Mouse (Mus musculus): ENCODE results near the gene Cecr2. TPM values are rescaled to one million over a fixed set of nuclear protein-coding genes. Genes with fewer than 3 reads are reported as not detected.

The Cecr2 gene
- polyA plus RNA-seq, 1 experiment from 2014 or later = 3.6 TPM

DNA sequence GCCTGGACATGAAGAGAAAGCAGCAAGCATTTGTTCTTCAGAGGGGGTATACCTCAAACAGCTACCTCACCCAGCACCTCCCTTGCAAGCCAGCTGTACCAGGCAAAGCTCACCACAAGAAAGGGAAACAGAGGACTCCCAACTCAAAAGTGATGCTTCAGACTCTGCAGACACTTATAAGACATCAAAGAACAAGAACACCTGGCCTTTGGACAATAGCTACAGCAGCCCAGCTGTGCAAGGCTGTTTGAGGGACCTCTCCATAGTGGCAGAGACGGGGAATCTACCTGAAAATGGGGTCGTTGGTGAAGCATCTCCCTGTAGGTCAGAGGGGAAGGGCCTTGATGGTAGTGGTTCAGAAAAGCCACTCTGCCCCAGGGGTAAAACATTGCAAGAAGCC is 95.0 kb downstream of the Cecr2 start:
- ATAC-seq (replicated peaks; ENCODE audit: low FRiP score, low read depth) (no peak), DNase-seq (ENCODE audit: low spot score) (no peak)
- Histone ChIP-seq H3K4me1 (replicated peaks; ENCODE audit: insufficient read depth, low read length) (no peaks in the 10 kb centered on the region), H3K27ac (no peak overlapping the region), H3K4me3 (replicated peaks; ENCODE audit: low read depth, low read length) (no peak overlapping the region), H3K36me3 (ENCODE audit: insufficient read depth, low read length) (peaks cover 14% of the 10 kb centered on the region; the same call in 1 of the 2 replicates), H3K9ac (ENCODE audit: low read depth, low read length) (no peak overlapping the region), H3K27me3 (ENCODE audit: insufficient read depth, low read length) (no peaks in the 10 kb centered on the region), H3K9me3 (replicated peaks; ENCODE audit: low read length) (no peaks in the 10 kb centered on the region), H3K4me2 (ENCODE audit: low read length) (no peak overlapping the region)
- no peak for TF ChIP-seq CTCF (IDR thresholded peaks at IDR 0.05; ENCODE audit: low read depth)
- 90% methylated on average over 2 of the region's 2 CpGs for WGBS

DNA sequence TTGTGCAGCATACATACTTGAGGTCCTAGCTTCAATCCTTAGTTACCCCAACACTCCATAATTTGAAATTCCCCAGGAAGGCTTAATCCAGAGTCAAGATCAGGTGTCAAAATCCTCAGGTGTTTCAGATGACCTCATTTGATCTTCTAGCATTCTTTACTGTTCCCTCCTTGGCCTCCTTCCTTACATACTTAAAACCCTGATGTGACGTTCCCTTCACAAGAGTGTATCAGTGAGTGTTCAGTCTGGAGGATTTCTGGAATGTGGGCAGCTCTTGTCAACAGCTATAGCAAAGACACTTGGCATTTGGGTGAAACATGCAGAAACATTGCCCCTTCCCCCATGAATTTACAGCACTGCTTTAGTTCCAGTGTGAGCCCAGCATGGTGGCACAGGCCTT is 103.8 kb downstream of the Cecr2 start:
- WGBS = 94% methylated on average over 1 of the region's 1 CpGs
- Histone ChIP-seq H3K9ac (ENCODE audit: low read depth, low read length) (no peak overlapping the region), H3K4me2 (ENCODE audit: low read length) (no peak overlapping the region), H3K36me3 (ENCODE audit: insufficient read depth, low read length) (no peaks in the 10 kb centered on the region), H3K4me1 (replicated peaks; ENCODE audit: insufficient read depth, low read length) (no peaks in the 10 kb centered on the region), H3K4me3 (replicated peaks; ENCODE audit: low read depth, low read length) (no peak overlapping the region), H3K27me3 (ENCODE audit: insufficient read depth, low read length) (no peaks in the 10 kb centered on the region), H3K27ac (no peak overlapping the region), H3K9me3 (replicated peaks; ENCODE audit: low read length) (no peaks in the 10 kb centered on the region)
- no peak for TF ChIP-seq CTCF (IDR thresholded peaks at IDR 0.05; ENCODE audit: low read depth)
- ATAC-seq (replicated peaks; ENCODE audit: low FRiP score, low read depth) (no peak), DNase-seq (ENCODE audit: low spot score) (no peak)

DNA sequence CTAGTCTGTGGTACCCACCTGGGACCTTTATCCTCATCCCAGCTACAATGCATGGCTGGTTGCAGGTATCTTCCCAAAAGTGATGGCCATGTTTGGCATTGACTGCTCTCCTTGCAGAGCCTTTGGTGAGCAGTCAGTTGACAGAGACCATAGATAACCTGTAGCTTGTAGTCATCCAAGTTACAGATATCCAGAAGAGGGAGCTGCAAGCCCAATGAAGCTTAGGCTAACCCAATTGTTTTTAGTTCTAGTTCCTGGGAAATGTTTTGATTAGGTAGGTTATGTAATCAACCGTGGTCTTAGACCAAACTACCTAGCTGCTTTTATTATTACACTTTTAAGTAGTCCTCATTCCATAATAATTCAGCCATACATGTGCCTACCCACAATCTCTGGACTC is 105.2 kb downstream of the Cecr2 start:
- no peak for ATAC-seq (replicated peaks; ENCODE audit: low FRiP score, low read depth)
- H3K9me3 ChIP-seq (replicated peaks; ENCODE audit: low read length) = no peaks in the 10 kb centered on the region

DNA sequence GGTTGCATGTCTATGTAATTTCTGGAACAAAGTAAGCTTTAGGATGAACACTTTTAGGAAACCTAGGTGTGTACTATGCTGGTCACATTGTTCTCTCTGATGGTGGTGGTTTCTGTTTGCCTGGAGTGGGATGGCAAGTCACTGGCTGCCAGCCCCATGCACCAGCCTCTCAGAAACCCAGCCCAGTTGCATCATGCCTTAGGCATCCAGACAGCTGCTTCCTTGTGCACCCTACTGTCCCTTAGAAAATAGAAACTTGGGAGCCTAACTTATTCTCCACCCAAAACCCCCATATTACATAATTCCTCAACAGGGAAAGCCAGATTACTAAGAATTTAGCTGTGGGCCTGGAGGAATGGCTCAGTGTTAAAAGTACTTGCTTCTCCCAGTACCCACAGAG is 105.9 kb downstream of the Cecr2 start:
- ATAC-seq (replicated peaks; ENCODE audit: low FRiP score, low read depth) (no peak), DNase-seq (ENCODE audit: low spot score) (no peak)
- no peak for TF ChIP-seq CTCF (IDR thresholded peaks at IDR 0.05; ENCODE audit: low read depth)
- H3K27me3 ChIP-seq (ENCODE audit: insufficient read depth, low read length) = no peaks in the 10 kb centered on the region
- no peak overlapping the region for H3K27ac ChIP-seq
- no peak overlapping the region for H3K9ac ChIP-seq (ENCODE audit: low read depth, low read length)
- H3K4me3 ChIP-seq (replicated peaks; ENCODE audit: low read depth, low read length) = no peak overlapping the region
- no peaks in the 10 kb centered on the region for H3K36me3 ChIP-seq (ENCODE audit: insufficient read depth, low read length)
- no peak overlapping the region for H3K4me2 ChIP-seq (ENCODE audit: low read length)
- no peaks in the 10 kb centered on the region for H3K9me3 ChIP-seq (replicated peaks; ENCODE audit: low read length)
- H3K4me1 ChIP-seq (replicated peaks; ENCODE audit: insufficient read depth, low read length) = no peaks in the 10 kb centered on the region

More for the DNA sequence above, 105.2 kb downstream of the Cecr2 start:
- H3K4me3 ChIP-seq (replicated peaks; ENCODE audit: low read depth, low read length) = no peak overlapping the region
- H3K27ac ChIP-seq = no peak overlapping the region
- H3K9ac ChIP-seq (ENCODE audit: low read depth, low read length) = no peak overlapping the region
- DNase-seq (ENCODE audit: low spot score) = no peak
- TF ChIP-seq CTCF (IDR thresholded peaks at IDR 0.05; ENCODE audit: low read depth) = peak; percentile 31; the same call in 1 of the 2 replicates
- H3K4me2 ChIP-seq (ENCODE audit: low read length) = no peak overlapping the region
- H3K4me1 ChIP-seq (replicated peaks; ENCODE audit: insufficient read depth, low read length) = no peaks in the 10 kb centered on the region
- H3K27me3 ChIP-seq (ENCODE audit: insufficient read depth, low read length) = no peaks in the 10 kb centered on the region
- no peaks in the 10 kb centered on the region for H3K36me3 ChIP-seq (ENCODE audit: insufficient read depth, low read length)
- 64% methylated on average over 1 of the region's 1 CpGs for WGBS

DNA sequence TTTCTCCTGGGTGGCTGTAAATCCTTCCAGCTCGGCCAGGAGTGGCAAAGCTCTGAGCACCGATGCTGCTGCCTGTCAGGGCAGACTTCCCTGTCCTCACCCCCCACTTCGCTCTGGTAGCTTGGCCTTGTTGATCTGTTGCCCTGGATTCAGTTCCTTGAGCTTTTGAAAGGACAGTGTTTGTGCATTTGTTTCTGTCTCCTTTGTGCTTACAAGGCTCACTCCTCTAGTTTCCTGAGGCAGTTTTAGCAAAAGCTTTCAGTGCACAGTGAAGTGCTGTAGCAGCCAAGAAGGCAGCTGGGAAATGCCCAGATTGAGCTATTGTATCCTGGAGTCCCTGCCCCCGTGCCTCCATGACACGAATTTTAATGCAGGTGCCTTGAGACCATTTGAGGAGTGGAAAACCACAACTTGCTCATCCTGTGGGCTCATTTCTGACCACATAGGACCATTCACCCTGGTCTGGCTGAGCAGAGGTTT is 107.0 kb downstream of the Cecr2 start, which contains the start of gene Slc25a18:
Gene Slc25a18, plus strand, starts transcription at position 430 of the 480 bp plus-strand sequence.
- Histone ChIP-seq H3K4me1 (replicated peaks; ENCODE audit: insufficient read depth, low read length) (no peaks in the 10 kb centered on the region), H3K4me2 (ENCODE audit: low read length) (no peak within 1 kb of the TSS), H3K27me3 (ENCODE audit: insufficient read depth, low read length) (no peaks in the 10 kb centered on the region), H3K4me3 (replicated peaks; ENCODE audit: low read depth, low read length) (no peak within 1 kb of the TSS), H3K36me3 (ENCODE audit: insufficient read depth, low read length) (no peaks in the 10 kb centered on the region), H3K9ac (ENCODE audit: low read depth, low read length) (no peak within 1 kb of the TSS), H3K9me3 (replicated peaks; ENCODE audit: low read length) (no peaks in the 10 kb centered on the region), H3K27ac (no peak within 1 kb of the TSS)
- no peak for ATAC-seq (replicated peaks; ENCODE audit: low FRiP score, low read depth)
- no peak for DNase-seq (ENCODE audit: low spot score)
- TF ChIP-seq CTCF (IDR thresholded peaks at IDR 0.05; ENCODE audit: low read depth) = no peak
- 41% methylated on average over 5 of the region's 5 CpGs for WGBS

DNA sequence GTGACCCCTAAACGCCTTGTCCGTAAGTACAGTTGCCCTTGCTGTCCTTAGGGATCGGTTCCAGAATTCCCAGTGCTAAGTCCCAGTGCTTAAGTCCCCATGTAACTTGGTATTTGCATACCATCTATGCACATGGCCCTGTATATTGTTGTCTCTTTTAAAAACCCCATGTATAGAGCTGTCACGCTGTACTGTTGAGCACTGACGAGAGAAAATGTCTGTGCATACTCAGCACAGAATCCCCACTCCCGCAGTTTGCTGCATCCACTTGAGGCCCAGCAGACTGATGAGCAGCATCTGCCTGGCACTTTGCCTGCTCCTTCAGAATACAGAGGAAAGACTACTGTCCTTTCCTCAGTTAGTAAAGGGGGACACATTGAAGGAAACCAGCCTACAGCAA is 107.6 kb downstream of the Cecr2 start:
- Histone ChIP-seq H3K9ac (ENCODE audit: low read depth, low read length) (no peak overlapping the region), H3K4me3 (replicated peaks; ENCODE audit: low read depth, low read length) (no peak overlapping the region), H3K9me3 (replicated peaks; ENCODE audit: low read length) (no peaks in the 10 kb centered on the region), H3K4me1 (replicated peaks; ENCODE audit: insufficient read depth, low read length) (no peaks in the 10 kb centered on the region), H3K27me3 (ENCODE audit: insufficient read depth, low read length) (no peaks in the 10 kb centered on the region), H3K36me3 (ENCODE audit: insufficient read depth, low read length) (no peaks in the 10 kb centered on the region), H3K27ac (no peak overlapping the region), H3K4me2 (ENCODE audit: low read length) (no peak overlapping the region)
- ATAC-seq (replicated peaks; ENCODE audit: low FRiP score, low read depth) = no peak
- no peak for DNase-seq (ENCODE audit: low spot score)
- no peak for TF ChIP-seq CTCF (IDR thresholded peaks at IDR 0.05; ENCODE audit: low read depth)
- 83% methylated on average over 6 of the region's 6 CpGs for WGBS

DNA sequence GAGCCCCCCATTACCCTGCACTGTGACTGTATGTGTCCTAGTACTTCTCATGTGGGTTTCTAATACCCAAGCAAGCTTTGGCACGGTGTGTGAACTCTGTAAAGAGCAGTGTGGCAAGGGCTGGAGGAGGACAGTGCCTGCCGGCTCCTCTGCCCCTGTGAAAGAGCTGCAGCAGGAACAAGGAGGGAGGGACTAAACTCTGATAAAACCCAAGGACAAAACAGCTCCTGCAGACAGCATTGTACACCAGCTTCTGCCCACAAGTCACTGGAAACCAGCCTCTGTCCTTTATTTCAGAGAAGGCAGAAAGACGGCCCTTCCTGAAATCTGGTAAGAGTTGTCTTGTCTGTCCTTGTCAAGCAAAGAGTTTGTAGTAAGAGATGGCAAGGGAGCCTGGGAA is 110.1 kb downstream of the Cecr2 start:
- Histone ChIP-seq H3K4me1 (replicated peaks; ENCODE audit: insufficient read depth, low read length) (no peaks in the 10 kb centered on the region), H3K27me3 (ENCODE audit: insufficient read depth, low read length) (no peaks in the 10 kb centered on the region), H3K27ac (no peak overlapping the region), H3K36me3 (ENCODE audit: insufficient read depth, low read length) (no peaks in the 10 kb centered on the region), H3K4me3 (replicated peaks; ENCODE audit: low read depth, low read length) (no peak overlapping the region), H3K9me3 (replicated peaks; ENCODE audit: low read length) (no peaks in the 10 kb centered on the region), H3K4me2 (ENCODE audit: low read length) (no peak overlapping the region), H3K9ac (ENCODE audit: low read depth, low read length) (no peak overlapping the region)
- no peak for TF ChIP-seq CTCF (IDR thresholded peaks at IDR 0.05; ENCODE audit: low read depth)
- ATAC-seq (replicated peaks; ENCODE audit: low FRiP score, low read depth) (no peak), DNase-seq (ENCODE audit: low spot score) (no peak)
- 88% methylated on average over 3 of the region's 3 CpGs for WGBS

Measured in kidney, postnatal 0 days (tissue).